Mouse (Mus musculus): ENCODE measurements around the gene Emc3. TPM values are rescaled to one million over a fixed set of nuclear protein-coding genes. Genes with fewer than 3 reads are reported as not detected.

The Emc3 gene
- polyA plus RNA-seq, 1 experiment from 2014 or later = 111 TPM

DNA sequence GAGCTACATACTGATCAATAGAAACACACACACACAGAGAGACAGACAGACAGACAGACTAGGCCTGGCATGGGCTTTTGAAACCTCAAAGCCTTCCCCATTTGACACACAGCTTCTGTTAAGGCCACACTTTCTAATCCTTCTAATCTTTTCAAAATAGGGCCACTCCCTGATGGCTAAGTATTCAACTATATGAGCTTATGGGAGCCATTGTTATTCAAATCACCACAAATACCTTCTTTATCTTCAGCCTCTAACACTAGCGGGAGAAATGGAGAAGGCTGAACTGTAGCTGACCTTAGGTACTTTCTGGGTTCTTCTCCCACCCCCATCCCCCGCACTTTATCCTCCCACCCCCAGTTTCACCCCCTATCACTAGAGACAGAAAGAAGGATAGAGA lies 28.7 kb downstream of the Emc3 start:
- H3K9ac ChIP-seq (replicated peaks; ENCODE audit: low read depth, low read length) = no peak overlapping the region
- no peak overlapping the region for H3K4me3 ChIP-seq (ENCODE audit: low read depth, low read length)
- 49% methylated on average over 2 of the region's 2 CpGs for WGBS
- no peaks in the 10 kb centered on the region for H3K36me3 ChIP-seq (ENCODE audit: control insufficient read depth, insufficient read depth, low read length)
- H3K4me1 ChIP-seq (ENCODE audit: control insufficient read depth, insufficient read depth, low read length) = peaks cover 4% of the 10 kb centered on the region; the same call in 1 of the 2 replicates
- peak overlapping the region; percentile 9; the same call in 1 of the 2 replicates for H3K4me2 ChIP-seq (ENCODE audit: low read depth, low read length)
- H3K27me3 ChIP-seq (ENCODE audit: control insufficient read depth, insufficient read depth, low read length) = no peaks in the 10 kb centered on the region
- no peaks in the 10 kb centered on the region for H3K9me3 ChIP-seq (ENCODE audit: control insufficient read depth, low read length)
- ATAC-seq (ENCODE audit: low read depth) = no peak
- H3K27ac ChIP-seq (ENCODE audit: low read depth, low read length) = no peak overlapping the region

GRCm38 (mm10) chr6:113501388-113502084 lies 29.9 kb downstream of the Emc3 start, which contains the start of gene Prrt3:
Gene Prrt3 (minus strand): TSS chr6:113501931.
- Histone ChIP-seq H3K9ac (replicated peaks; ENCODE audit: low read depth, low read length) (peak within 1 kb of the TSS; percentile 43), H3K9me3 (ENCODE audit: control insufficient read depth, low read length) (no peaks in the 10 kb centered on the region), H3K4me3 (ENCODE audit: low read depth, low read length) (peak within 1 kb of the TSS; percentile 46), H3K4me1 (ENCODE audit: control insufficient read depth, insufficient read depth, low read length) (peaks cover 4% of the 10 kb centered on the region; the same call in 1 of the 2 replicates), H3K27me3 (ENCODE audit: control insufficient read depth, insufficient read depth, low read length) (no peaks in the 10 kb centered on the region), H3K36me3 (ENCODE audit: control insufficient read depth, insufficient read depth, low read length) (no peaks in the 10 kb centered on the region), H3K4me2 (ENCODE audit: low read depth, low read length) (peak within 1 kb of the TSS; percentile 46), H3K27ac (ENCODE audit: low read depth, low read length) (0 out of 2 replicates have a peak within 1 kb of the TSS, but pooled peaks have one; percentile 12)
- ATAC-seq (ENCODE audit: low read depth) = peak; percentile 91
- 1% methylated on average over 32 of the region's 32 CpGs for WGBS

DNA sequence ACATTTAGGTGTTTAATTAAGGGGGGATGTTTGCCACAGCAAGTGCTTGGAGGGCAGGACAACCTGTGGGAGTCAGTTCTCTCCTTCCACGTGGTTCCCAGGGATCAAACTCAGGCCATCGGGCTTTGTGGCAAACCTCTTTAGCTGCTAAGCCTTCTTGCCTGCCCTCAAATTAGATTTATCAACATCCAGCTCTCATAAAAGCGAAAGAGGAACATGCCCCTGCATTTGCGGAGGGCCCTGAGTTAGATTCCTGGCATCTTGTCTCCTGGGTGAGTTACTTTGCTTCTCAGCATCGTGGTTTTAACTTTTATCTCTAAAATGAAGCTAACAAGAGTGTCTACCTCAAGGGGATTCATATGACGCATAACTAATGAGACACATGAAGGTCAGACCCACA lies 32.1 kb downstream of the Emc3 start:
- no peak for ATAC-seq (ENCODE audit: low read depth)
- H3K27me3 ChIP-seq (ENCODE audit: control insufficient read depth, insufficient read depth, low read length) = no peaks in the 10 kb centered on the region
- H3K9ac ChIP-seq (replicated peaks; ENCODE audit: low read depth, low read length) = no peak overlapping the region
- no peaks in the 10 kb centered on the region for H3K9me3 ChIP-seq (ENCODE audit: control insufficient read depth, low read length)
- H3K4me1 ChIP-seq (ENCODE audit: control insufficient read depth, insufficient read depth, low read length) = peaks cover 4% of the 10 kb centered on the region; the same call in 1 of the 2 replicates
- no peak overlapping the region for H3K4me2 ChIP-seq (ENCODE audit: low read depth, low read length)
- no peak overlapping the region for H3K4me3 ChIP-seq (ENCODE audit: low read depth, low read length)
- H3K36me3 ChIP-seq (ENCODE audit: control insufficient read depth, insufficient read depth, low read length) = no peaks in the 10 kb centered on the region
- WGBS = 81% methylated on average over 6 of the region's 6 CpGs
- H3K27ac ChIP-seq (ENCODE audit: low read depth, low read length) = no peak overlapping the region

GRCm38 (mm10) chr6:113495071-113495675 lies 36.3 kb downstream of the Emc3 start:
- Histone ChIP-seq H3K9ac (replicated peaks; ENCODE audit: low read depth, low read length) (no peak overlapping the region), H3K27me3 (ENCODE audit: control insufficient read depth, insufficient read depth, low read length) (no peaks in the 10 kb centered on the region), H3K4me2 (ENCODE audit: low read depth, low read length) (peak overlapping the region; percentile 42; the same call in 1 of the 2 replicates), H3K9me3 (ENCODE audit: control insufficient read depth, low read length) (no peaks in the 10 kb centered on the region), H3K4me1 (ENCODE audit: control insufficient read depth, insufficient read depth, low read length) (no peaks in the 10 kb centered on the region), H3K36me3 (ENCODE audit: control insufficient read depth, insufficient read depth, low read length) (peaks cover 22% of the 10 kb centered on the region), H3K4me3 (ENCODE audit: low read depth, low read length) (no peak overlapping the region), H3K27ac (ENCODE audit: low read depth, low read length) (no peak overlapping the region)
- ATAC-seq (ENCODE audit: low read depth) = no peak
- 51% methylated on average over 28 of the region's 28 CpGs for WGBS

DNA sequence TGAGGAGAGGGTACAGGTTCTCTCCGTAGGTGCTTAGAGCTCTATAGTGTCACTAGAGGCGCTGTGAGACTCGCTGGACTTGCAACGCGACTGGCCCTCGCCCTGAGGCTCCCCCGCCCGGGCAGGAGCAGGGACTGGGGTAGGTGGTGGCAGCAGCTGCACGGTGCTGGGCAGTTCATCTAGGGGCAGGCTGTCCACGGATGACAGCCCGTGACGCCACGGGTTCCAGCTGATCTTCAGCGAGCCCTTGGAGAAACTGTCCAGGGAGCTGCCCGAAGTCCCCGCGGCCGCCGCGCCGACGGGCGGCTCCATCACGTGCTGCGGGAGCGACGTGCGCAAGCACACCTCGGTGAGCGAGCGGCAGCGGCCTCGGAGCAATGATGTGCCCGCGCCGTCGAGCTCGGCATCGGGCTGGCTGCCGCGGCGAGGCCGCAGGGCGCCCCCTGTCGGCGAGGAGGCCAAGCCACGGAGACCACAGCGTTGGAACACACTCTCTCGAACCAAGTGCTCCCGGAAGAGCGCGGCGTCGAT lies 37.1 kb downstream of the Emc3 start:
- peak overlapping the region; percentile 24 for H3K4me3 ChIP-seq (ENCODE audit: low read depth, low read length)
- WGBS = under 1% methylated on average over 54 of the region's 54 CpGs
- no peaks in the 10 kb centered on the region for H3K27me3 ChIP-seq (ENCODE audit: control insufficient read depth, insufficient read depth, low read length)
- H3K36me3 ChIP-seq (ENCODE audit: control insufficient read depth, insufficient read depth, low read length) = peaks cover 30% of the 10 kb centered on the region
- H3K4me1 ChIP-seq (ENCODE audit: control insufficient read depth, insufficient read depth, low read length) = no peaks in the 10 kb centered on the region
- no peak overlapping the region for H3K9ac ChIP-seq (replicated peaks; ENCODE audit: low read depth, low read length)
- H3K9me3 ChIP-seq (ENCODE audit: control insufficient read depth, low read length) = no peaks in the 10 kb centered on the region
- no peak overlapping the region for H3K27ac ChIP-seq (ENCODE audit: low read depth, low read length)
- peak; percentile 74 for ATAC-seq (ENCODE audit: low read depth)
- peak overlapping the region; percentile 42 for H3K4me2 ChIP-seq (ENCODE audit: low read depth, low read length)

DNA sequence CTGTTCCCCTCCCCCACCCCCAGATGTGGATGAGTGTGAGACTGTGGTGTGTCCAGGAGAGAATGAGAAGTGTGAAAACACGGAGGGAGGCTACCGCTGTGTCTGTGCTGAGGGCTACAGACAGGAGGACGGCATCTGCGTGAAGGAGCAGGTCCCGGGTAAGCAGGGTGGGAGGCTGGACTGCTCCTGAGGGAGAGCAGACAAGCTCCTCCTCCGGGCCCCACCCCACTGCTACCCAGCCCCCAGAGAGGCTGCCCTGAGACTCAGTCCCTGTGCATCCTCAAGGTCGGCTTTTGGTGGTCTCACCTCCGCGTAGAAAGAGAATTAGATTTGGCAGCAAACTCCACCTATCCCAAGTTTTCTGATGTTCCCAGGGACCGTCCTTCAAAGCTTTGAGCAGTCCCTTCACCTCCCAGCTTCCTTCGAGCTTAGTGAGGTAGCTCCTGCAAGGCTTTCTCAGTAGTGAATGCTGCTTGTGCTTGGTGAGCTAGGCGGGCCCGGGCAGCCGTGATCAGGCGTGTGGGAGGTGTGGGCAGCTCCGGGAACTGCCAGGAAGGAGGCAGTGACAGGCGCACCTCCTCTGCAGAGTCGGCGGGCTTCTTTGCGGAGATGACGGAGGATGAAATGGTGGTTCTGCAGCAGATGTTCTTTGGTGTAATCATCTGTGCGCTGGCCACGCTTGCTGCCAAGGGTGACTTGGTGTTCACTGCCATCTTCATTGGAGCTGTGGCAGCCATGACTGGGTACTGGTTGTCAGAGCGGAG lies 39.2 kb downstream of the Emc3 start:
- Histone ChIP-seq H3K9ac (replicated peaks; ENCODE audit: low read depth, low read length) (no peak overlapping the region), H3K27me3 (ENCODE audit: control insufficient read depth, insufficient read depth, low read length) (no peaks in the 10 kb centered on the region), H3K36me3 (ENCODE audit: control insufficient read depth, insufficient read depth, low read length) (peaks cover 40% of the 10 kb centered on the region), H3K9me3 (ENCODE audit: control insufficient read depth, low read length) (no peaks in the 10 kb centered on the region), H3K4me1 (ENCODE audit: control insufficient read depth, insufficient read depth, low read length) (no peaks in the 10 kb centered on the region), H3K4me3 (ENCODE audit: low read depth, low read length) (no peak overlapping the region), H3K4me2 (ENCODE audit: low read depth, low read length) (no peak overlapping the region), H3K27ac (ENCODE audit: low read depth, low read length) (no peak overlapping the region)
- no peak for ATAC-seq (ENCODE audit: low read depth)
- 85% methylated on average over 24 of the region's 24 CpGs for WGBS

GRCm38 (mm10) chr6:113489410-113489809 lies 42.0 kb downstream of the Emc3 start:
- 95% methylated on average over 14 of the region's 14 CpGs for WGBS
- Histone ChIP-seq H3K4me2 (ENCODE audit: low read depth, low read length) (no peak overlapping the region), H3K27me3 (ENCODE audit: control insufficient read depth, insufficient read depth, low read length) (no peaks in the 10 kb centered on the region), H3K9ac (replicated peaks; ENCODE audit: low read depth, low read length) (no peak overlapping the region), H3K4me3 (ENCODE audit: low read depth, low read length) (no peak overlapping the region), H3K9me3 (ENCODE audit: control insufficient read depth, low read length) (no peaks in the 10 kb centered on the region), H3K36me3 (ENCODE audit: control insufficient read depth, insufficient read depth, low read length) (peaks cover 47% of the 10 kb centered on the region), H3K27ac (ENCODE audit: low read depth, low read length) (no peak overlapping the region), H3K4me1 (ENCODE audit: control insufficient read depth, insufficient read depth, low read length) (0 out of 2 replicates have a peak, but pooled peaks cover 6% of the 10 kb centered on the region)
- ATAC-seq (ENCODE audit: low read depth) = no peak

DNA sequence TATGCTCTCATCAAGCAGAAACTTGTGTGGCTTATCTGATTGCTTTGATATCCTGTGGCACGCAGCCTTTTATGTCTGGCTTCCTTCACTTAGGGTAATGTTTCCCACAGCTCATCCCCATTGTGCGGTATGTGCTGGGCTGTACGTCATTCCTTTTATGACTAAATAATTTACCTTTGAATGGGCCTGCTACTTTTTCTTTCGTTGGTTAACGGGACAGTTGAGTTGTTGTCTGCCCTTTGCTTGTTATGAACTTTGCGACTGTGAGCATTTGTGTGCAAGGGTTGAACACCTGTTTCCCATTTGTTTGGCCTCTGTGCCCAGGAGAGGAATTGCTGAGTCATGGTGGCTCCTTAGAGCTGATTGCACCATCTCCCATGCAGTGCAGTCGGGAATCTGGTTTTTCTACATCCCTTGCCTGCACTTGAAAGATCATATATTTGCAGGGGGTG lies 44.3 kb downstream of the Emc3 start:
- 49% methylated on average over 7 of the region's 7 CpGs for WGBS
- Histone ChIP-seq H3K36me3 (ENCODE audit: control insufficient read depth, insufficient read depth, low read length) (peaks cover 39% of the 10 kb centered on the region), H3K4me1 (ENCODE audit: control insufficient read depth, insufficient read depth, low read length) (peaks cover 11% of the 10 kb centered on the region; the same call in 1 of the 2 replicates), H3K27ac (ENCODE audit: low read depth, low read length) (no peak overlapping the region), H3K4me2 (ENCODE audit: low read depth, low read length) (no peak overlapping the region), H3K27me3 (ENCODE audit: control insufficient read depth, insufficient read depth, low read length) (no peaks in the 10 kb centered on the region), H3K4me3 (ENCODE audit: low read depth, low read length) (no peak overlapping the region), H3K9ac (replicated peaks; ENCODE audit: low read depth, low read length) (no peak overlapping the region), H3K9me3 (ENCODE audit: control insufficient read depth, low read length) (no peaks in the 10 kb centered on the region)
- ATAC-seq (ENCODE audit: low read depth) = no peak

All from neural tube, embryonic 14.5 days (tissue).